Mouse (Mus musculus) ES-Bruce4 (cell line): ENCODE data around the gene Pkp4. TPM values are rescaled to one million over a fixed set of nuclear protein-coding genes. Genes with fewer than 3 reads are reported as not detected.

Source experiments
- H3K27ac ChIP-seq: 2 replicates; pipeline ENCODE4 v1.5.1; 2012; ENCODE audit warnings: low read length, inconsistent platforms; ENCODE audit not compliant: insufficient read depth
- H3K27me3 ChIP-seq: 2 replicates; pipeline ENCODE4 v1.6.1; 2012; ENCODE audit warnings: mild to moderate bottlenecking, low read length, inconsistent platforms; ENCODE audit not compliant: control insufficient read depth, poor library complexity, insufficient read depth, severe bottlenecking
- H3K36me3 ChIP-seq: 2 replicates; pipeline ENCODE4 v1.6.1; 2012; ENCODE audit warnings: inconsistent platforms, mild to moderate bottlenecking, low read length, moderate library complexity; ENCODE audit not compliant: control insufficient read depth, poor library complexity, insufficient read depth, severe bottlenecking
- H3K4me1 ChIP-seq: one replicate; pipeline ENCODE4 v1.8.1; 2011; ENCODE audit warnings: low read length; ENCODE audit not compliant: control insufficient read depth, insufficient read depth
- H3K4me3 ChIP-seq: 2 replicates; pipeline ENCODE4 v1.5.1; 2011; ENCODE audit warnings: low read depth, mild to moderate bottlenecking, low read length
- H3K9ac ChIP-seq: 2 replicates; pipeline ENCODE4 v1.6.1; 2012; ENCODE audit warnings: low read depth, mild to moderate bottlenecking, inconsistent platforms; ENCODE audit not compliant: poor library complexity, severe bottlenecking
- H3K9me3 ChIP-seq: replicated peaks from 2 replicates; pipeline ENCODE4 v1.6.1; 2012; ENCODE audit warnings: mild to moderate bottlenecking, low read length, inconsistent platforms; ENCODE audit not compliant: control insufficient read depth, poor library complexity, insufficient read depth, severe bottlenecking
- CTCF ChIP-seq: IDR thresholded peaks from one replicate; pipeline ENCODE4 v1.8.1; 2011; ENCODE audit warnings: low read depth, low read length
- EP300 ChIP-seq: IDR thresholded peaks from 2 replicates; pipeline ENCODE4 v1.6.1; 2011; ENCODE audit warnings: low read depth, low read length; ENCODE audit not compliant: insufficient read depth
- POLR2A ChIP-seq: IDR thresholded peaks from one replicate; pipeline ENCODE4 v1.8.1; 2011; ENCODE audit warnings: low read length; ENCODE audit not compliant: insufficient read depth
- polyA plus RNA-seq: library from polyadenylated mRNA; stranded (reverse); fragments of >200 nt; gene quantifications from 2 replicates; pipeline ENCODE4 v1.2.4, GENCODE M21; 2011; ENCODE audit warnings: low read depth; ENCODE audit not compliant: missing spikeins, insufficient read depth, insufficient read length

Pkp4 gene
- polyA plus RNA-seq, 1 experiment, result 82.1 TPM

GRCm38 (mm10) chr2:59396555-59396954 is 235.9 kb downstream of the Pkp4 start:
- Histone ChIP-seq H3K9ac (no peak overlapping the region), H3K4me3 (no peak overlapping the region)
- no peak for TF ChIP-seq POLR2A
- TF ChIP-seq CTCF, result no peak
- TF ChIP-seq EP300, result no peak

GRCm38 (mm10) chr2:59397531-59397930 is 236.9 kb downstream of the Pkp4 start:
- TF ChIP-seq CTCF (no peak), EP300 (no peak), POLR2A (no peak)
- Histone ChIP-seq H3K27me3 (no peaks in the 10 kb centered on the region), H3K4me1 (no peaks in the 10 kb centered on the region), H3K9ac (no peak overlapping the region), H3K9me3 (peaks cover 10% of the 10 kb centered on the region), H3K27ac (no peak overlapping the region), H3K36me3 (no peaks in the 10 kb centered on the region), H3K4me3 (no peak overlapping the region)

More at GRCm38 (mm10) chr2:59396555-59396954, 235.9 kb downstream of the Pkp4 start:
- Histone ChIP-seq H3K36me3 (no peaks in the 10 kb centered on the region), H3K4me1 (no peaks in the 10 kb centered on the region), H3K27me3 (no peaks in the 10 kb centered on the region), H3K27ac (no peak overlapping the region), H3K9me3 (peaks cover 10% of the 10 kb centered on the region)

- no peak for TF ChIP-seq POLR2A
- TF ChIP-seq CTCF, result no peak
- no peak for TF ChIP-seq EP300
- Histone ChIP-seq H3K27ac (no peak overlapping the region), H3K27me3 (no peaks in the 10 kb centered on the region), H3K4me3 (no peak overlapping the region), H3K9ac (no peak overlapping the region), H3K4me1 (no peaks in the 10 kb centered on the region), H3K9me3 (no peaks in the 10 kb centered on the region; the same call in none of the 2 replicates), H3K36me3 (no peaks in the 10 kb centered on the region)
These were observed 240.3 kb downstream of the Pkp4 start for GRCm38 (mm10) chr2:59400901-59401378.

GRCm38 (mm10) chr2:59401841-59402461 is 241.3 kb downstream of the Pkp4 start:
- TF ChIP-seq EP300 (no peak), CTCF (no peak), POLR2A (no peak)
- Histone ChIP-seq H3K4me3 (no peak overlapping the region), H3K9me3 (no peaks in the 10 kb centered on the region; the same call in 1 of the 2 replicates), H3K27ac (no peak overlapping the region), H3K4me1 (no peaks in the 10 kb centered on the region), H3K36me3 (no peaks in the 10 kb centered on the region), H3K27me3 (no peaks in the 10 kb centered on the region), H3K9ac (no peak overlapping the region)

- H3K27ac ChIP-seq, result no peak overlapping the region
- no peak overlapping the region for H3K4me3 ChIP-seq
- no peaks in the 10 kb centered on the region for H3K27me3 ChIP-seq
- H3K9ac ChIP-seq, result no peak overlapping the region
- H3K36me3 ChIP-seq, result no peaks in the 10 kb centered on the region
- TF ChIP-seq EP300, result no peak
- no peak for TF ChIP-seq CTCF
- no peak for TF ChIP-seq POLR2A
- no peaks in the 10 kb centered on the region for H3K4me1 ChIP-seq
- H3K9me3 ChIP-seq, result no peaks in the 10 kb centered on the region
These were observed 243.4 kb downstream of the Pkp4 start for GRCm38 (mm10) chr2:59404022-59404421.

Other genes with a start within 250 kb of the Pkp4 start
- gene Ccdc148, start 167 bp upstream of the Pkp4 start, polyA plus RNA-seq, result 0.58 and 0.63 TPM in 2 replicates